Mouse (Mus musculus): ENCODE data around the gene Rfx2. TPM values are rescaled to one million over a fixed set of nuclear protein-coding genes. Genes with fewer than 3 reads are reported as not detected.

Gene Rfx2
- polyA plus RNA-seq (2015; fragmentation: Nextera tagmentation; extraction: Ambion mirVana) = 2.9 and 3.1 TPM in 2 replicates

GRCm38 (mm10) chr17:56830411-56831110, at the start of gene Rfx2:
Gene Rfx2, minus strand, starts transcription at chr17:56831013.

GRCm38 (mm10) chr17:56874936-56875651, 44.3 kb upstream of the Rfx2 start, which contains the start of gene 1700061G19Rik:
Gene 1700061G19Rik, plus strand, starts transcription at chr17:56875477.

GRCm38 (mm10) chr17:56874237-56874636, 43.4 kb upstream of the Rfx2 start, which contains the start of gene Acsbg2:
Gene Acsbg2, minus strand, starts transcription at chr17:56874447.

GRCm38 (mm10) chr17:56769950-56770349, 60.9 kb downstream of the Rfx2 start, which contains the start of gene Prr22:
Gene Prr22, plus strand, starts transcription at chr17:56770250.

GRCm38 (mm10) chr17:56764474-56765354, 66.1 kb downstream of the Rfx2 start, which contains the start of gene Dus3l:
Gene Dus3l, plus strand, starts transcription at chr17:56764757.

GRCm38 (mm10) chr17:56757416-56758123, 73.2 kb downstream of the Rfx2 start, which contains the start of gene Nrtn:
Gene Nrtn, minus strand, starts transcription at chr17:56757530.

Other genes with a start within 250 kb of the Rfx2 start
- gene Safb2, start 246.4 kb downstream of the Rfx2 start, polyA plus RNA-seq (2015; fragmentation: Nextera tagmentation; extraction: Ambion mirVana) = 24.4 and 31.3 TPM in 2 replicates
- gene Safb, start 246.2 kb downstream of the Rfx2 start, polyA plus RNA-seq (2015; fragmentation: Nextera tagmentation; extraction: Ambion mirVana) = 47.9 and 50.0 TPM in 2 replicates
- 365 and 383 TPM in 2 replicates for gene 2410015M20Rik, start 221.2 kb downstream of the Rfx2 start, polyA plus RNA-seq (2015; fragmentation: Nextera tagmentation; extraction: Ambion mirVana)
- gene Rpl36, start 217.6 kb downstream of the Rfx2 start, polyA plus RNA-seq (2015; fragmentation: Nextera tagmentation; extraction: Ambion mirVana) = 1,491 and 1,689 TPM in 2 replicates
- 27.8 and 29.4 TPM in 2 replicates for gene Lonp1, start 204.1 kb downstream of the Rfx2 start, polyA plus RNA-seq (2015; fragmentation: Nextera tagmentation; extraction: Ambion mirVana)
- 0.05 and 0.12 TPM in 2 replicates for gene Catsperd, start 202.9 kb downstream of the Rfx2 start, polyA plus RNA-seq (2015; fragmentation: Nextera tagmentation; extraction: Ambion mirVana)
- 36.7 and 39.3 TPM in 2 replicates for gene Ranbp3, start 157.7 kb downstream of the Rfx2 start, polyA plus RNA-seq (2015; fragmentation: Nextera tagmentation; extraction: Ambion mirVana)
- gene Ndufa11, start 113.2 kb downstream of the Rfx2 start, polyA plus RNA-seq (2015; fragmentation: Nextera tagmentation; extraction: Ambion mirVana) = 746 and 852 TPM in 2 replicates
- 7.1 and 10.0 TPM in 2 replicates for gene Vmac, start 113.0 kb downstream of the Rfx2 start, polyA plus RNA-seq (2015; fragmentation: Nextera tagmentation; extraction: Ambion mirVana)
- 2.5 and 6.9 TPM in 2 replicates for gene Nrtn, start 73.5 kb downstream of the Rfx2 start, polyA plus RNA-seq (2015; fragmentation: Nextera tagmentation; extraction: Ambion mirVana)
- 19.2 and 19.3 TPM in 2 replicates for gene Dus3l, start 66.3 kb downstream of the Rfx2 start, polyA plus RNA-seq (2015; fragmentation: Nextera tagmentation; extraction: Ambion mirVana)
- 0.10 and 0.36 TPM in 2 replicates for gene Prr22, start 60.8 kb downstream of the Rfx2 start, polyA plus RNA-seq (2015; fragmentation: Nextera tagmentation; extraction: Ambion mirVana)
- not detected in 2 replicates for gene Acsbg2, start 43.4 kb upstream of the Rfx2 start, polyA plus RNA-seq (2015; fragmentation: Nextera tagmentation; extraction: Ambion mirVana)
- gene 1700061G19Rik, start 44.5 kb upstream of the Rfx2 start, polyA plus RNA-seq (2015; fragmentation: Nextera tagmentation; extraction: Ambion mirVana) = 0.06 and 0.13 TPM in 2 replicates
- 9.3 and 10.1 TPM in 2 replicates for gene Mllt1, start 104.4 kb upstream of the Rfx2 start, polyA plus RNA-seq (2015; fragmentation: Nextera tagmentation; extraction: Ambion mirVana)
- 1.7 TPM in 1 of 2 replicates, not detected in the other for gene Acer1, start 151.1 kb upstream of the Rfx2 start, polyA plus RNA-seq (2015; fragmentation: Nextera tagmentation; extraction: Ambion mirVana)
- 83.9 and 87.2 TPM in 2 replicates for gene Clpp, start 159.3 kb upstream of the Rfx2 start, polyA plus RNA-seq (2015; fragmentation: Nextera tagmentation; extraction: Ambion mirVana)
- 45.7 and 47.9 TPM in 2 replicates for gene Alkbh7, start 166.3 kb upstream of the Rfx2 start, polyA plus RNA-seq (2015; fragmentation: Nextera tagmentation; extraction: Ambion mirVana)
- gene Pspn, start 169.0 kb upstream of the Rfx2 start, polyA plus RNA-seq (2015; fragmentation: Nextera tagmentation; extraction: Ambion mirVana) = 0.41 and 0.46 TPM in 2 replicates
- gene Gtf2f1, start 180.3 kb upstream of the Rfx2 start, polyA plus RNA-seq (2015; fragmentation: Nextera tagmentation; extraction: Ambion mirVana) = 28.6 and 38.6 TPM in 2 replicates
- 0.28 and 0.33 TPM in 2 replicates for gene Gm17949, start 180.5 kb upstream of the Rfx2 start, polyA plus RNA-seq (2015; fragmentation: Nextera tagmentation; extraction: Ambion mirVana)
- gene Khsrp, start 200.5 kb upstream of the Rfx2 start, polyA plus RNA-seq (2015; fragmentation: Nextera tagmentation; extraction: Ambion mirVana) = 13.9 and 15.7 TPM in 2 replicates
- gene Slc25a41, start 210.6 kb upstream of the Rfx2 start, polyA plus RNA-seq (2015; fragmentation: Nextera tagmentation; extraction: Ambion mirVana) = not detected in 2 replicates
- 0.68 and 1.1 TPM in 2 replicates for gene Crb3, start 228.1 kb upstream of the Rfx2 start, polyA plus RNA-seq (2015; fragmentation: Nextera tagmentation; extraction: Ambion mirVana)
- gene Slc25a23, start 228.8 kb upstream of the Rfx2 start, polyA plus RNA-seq (2015; fragmentation: Nextera tagmentation; extraction: Ambion mirVana) = 4.2 and 5.2 TPM in 2 replicates
- gene Dennd1c, start 247.5 kb upstream of the Rfx2 start, polyA plus RNA-seq (2015; fragmentation: Nextera tagmentation; extraction: Ambion mirVana) = 0.86 and 2.1 TPM in 2 replicates

Measured in skeletal muscle tissue, postnatal 0 days (tissue).